Mouse (Mus musculus): ENCODE results near the gene Tmem214.

Tmem214 gene

GRCm38 (mm10) chr5:30914849-30915248 lies 47.0 kb downstream of the Tmem214 start:
- DNase-seq (ENCODE audit: low read depth, low spot score): no peak

- no peak for DNase-seq (ENCODE audit: low read depth, low spot score)
These were observed 47.6 kb downstream of the Tmem214 start for GRCm38 (mm10) chr5:30915456-30915855.

- peak; percentile 85 for DNase-seq (ENCODE audit: low read depth, low spot score)
These were observed 48.2 kb downstream of the Tmem214 start for GRCm38 (mm10) chr5:30915974-30916433.

- no peak for DNase-seq (ENCODE audit: low read depth, low spot score)
These were observed 49.0 kb downstream of the Tmem214 start for GRCm38 (mm10) chr5:30916841-30917240.

GRCm38 (mm10) chr5:30917348-30917747 lies 49.5 kb downstream of the Tmem214 start:
- DNase-seq (ENCODE audit: low read depth, low spot score): no peak

- DNase-seq (ENCODE audit: low read depth, low spot score): no peak
These were observed 50.3 kb downstream of the Tmem214 start for GRCm38 (mm10) chr5:30917891-30918670.

GRCm38 (mm10) chr5:30918691-30919090 lies 50.9 kb downstream of the Tmem214 start:
- DNase-seq (ENCODE audit: low read depth, low spot score): no peak

- no peak for DNase-seq (ENCODE audit: low read depth, low spot score)
These were observed 52.2 kb downstream of the Tmem214 start for GRCm38 (mm10) chr5:30919831-30920614.

- DNase-seq (ENCODE audit: low read depth, low spot score): no peak
These were observed 52.8 kb downstream of the Tmem214 start for GRCm38 (mm10) chr5:30920621-30921020.

GRCm38 (mm10) chr5:30921256-30922033 lies 53.6 kb downstream of the Tmem214 start, which contains the start of gene Khk:
Gene Khk (plus strand): TSS chr5:30921431.
- peak; percentile 85 for DNase-seq (ENCODE audit: low read depth, low spot score)

- DNase-seq (ENCODE audit: low read depth, low spot score): no peak
These were observed 54.8 kb downstream of the Tmem214 start for GRCm38 (mm10) chr5:30922581-30923041.

GRCm38 (mm10) chr5:30923119-30923518 lies 55.3 kb downstream of the Tmem214 start:
- DNase-seq (ENCODE audit: low read depth, low spot score): no peak

- no peak for DNase-seq (ENCODE audit: low read depth, low spot score)
These were observed 56.8 kb downstream of the Tmem214 start for GRCm38 (mm10) chr5:30924614-30925013.

- no peak for DNase-seq (ENCODE audit: low read depth, low spot score)
These were observed 57.4 kb downstream of the Tmem214 start for GRCm38 (mm10) chr5:30925217-30925616.

- DNase-seq (ENCODE audit: low read depth, low spot score): no peak
These were observed 58.3 kb downstream of the Tmem214 start for GRCm38 (mm10) chr5:30926073-30926472.

- no peak for DNase-seq (ENCODE audit: low read depth, low spot score)
These were observed 60.2 kb downstream of the Tmem214 start for GRCm38 (mm10) chr5:30927945-30928529.
